Mouse (Mus musculus) intestine, postnatal 0 days (tissue): ENCODE data around the gene Zfp148. TPM values are rescaled to one million over a fixed set of nuclear protein-coding genes. Genes with fewer than 3 reads are reported as not detected.
"Not testable (repeated sequence)": the region's sequence is repeated elsewhere in the genome, so short reads cannot be mapped to it uniquely, and the experiment has no call there.

Source experiments
- ATAC-seq: fragments of 200-750 bp; cut with Nextera tagmentation; 2 replicates; pipeline ENCODE4 v1.8.0; 2017; ENCODE audit warnings: mild to moderate bottlenecking, moderate TSS enrichment, moderate library complexity
- H3K27ac ChIP-seq: fragments of 300-500 bp; sonication (generic); 2 replicates; pipeline ENCODE4 v1.5.1; 2014; ENCODE audit warnings: mild to moderate bottlenecking, low read depth, low read length, moderate library complexity
- H3K27me3 ChIP-seq: fragments of 300-500 bp; sonication (generic); replicated peaks from 2 replicates; pipeline ENCODE4 v1.6.1; 2014; ENCODE audit warnings: low read length, mixed read lengths; ENCODE audit not compliant: control insufficient read depth, insufficient read depth
- H3K36me3 ChIP-seq: fragments of 300-500 bp; sonication (generic); 2 replicates; pipeline ENCODE4 v1.6.1; 2014; ENCODE audit warnings: mild to moderate bottlenecking, moderate library complexity; ENCODE audit not compliant: control insufficient read depth, insufficient read depth
- H3K4me1 ChIP-seq: fragments of 300-500 bp; sonication (generic); replicated peaks from 2 replicates; pipeline ENCODE4 v1.6.1; 2014; ENCODE audit warnings: antibody characterized with exemption, low read length, mixed read lengths; ENCODE audit not compliant: control insufficient read depth, insufficient read depth
- H3K4me2 ChIP-seq: fragments of 300-500 bp; sonication (generic); replicated peaks from 2 replicates; pipeline ENCODE4 v1.6.1; 2014; ENCODE audit warnings: low read depth, mild to moderate bottlenecking, moderate library complexity
- H3K4me3 ChIP-seq: fragments of 300-500 bp; sonication (generic); 2 replicates; pipeline ENCODE4 v1.5.1; 2014; ENCODE audit warnings: low read depth, low read length
- H3K9ac ChIP-seq: fragments of 300-500 bp; sonication (generic); 2 replicates; pipeline ENCODE4 v1.6.1; 2014; ENCODE audit warnings: mild to moderate bottlenecking, low read depth, low read length
- H3K9me3 ChIP-seq: fragments of 300-500 bp; sonication (generic); 2 replicates; pipeline ENCODE4 v1.6.1; 2016; ENCODE audit warnings: mixed run types; ENCODE audit not compliant: control insufficient read depth
- CTCF ChIP-seq: sonication (generic); IDR thresholded peaks from 2 replicates; pipeline ENCODE4 v1.5.1; 2016; ENCODE audit warnings: low read depth, mild to moderate bottlenecking, control low read depth, antibody characterized with exemption, moderate library complexity
- WGBS: fragments of 180-500 bp; shearing (Covaris S2); extraction: QIAGEN DNeasy Blood & Tissue Kit; methylation state at CpG from one replicate; pipeline ENCODE4 v1.1.7; 2014; 5-methylcytosine and 5-hydroxymethylcytosine counted together
- polyA plus RNA-seq: library from polyadenylated mRNA; unstranded; fragments of >200 nt; fragmentation: Nextera tagmentation; extraction: Ambion mirVana; gene quantifications from 2 replicates; pipeline ENCODE4 v1.2.1, GENCODE M21; 2015

Zfp148 gene
- polyA plus RNA-seq, 1 experiment from 2014 or later = 20.5 TPM

DNA sequence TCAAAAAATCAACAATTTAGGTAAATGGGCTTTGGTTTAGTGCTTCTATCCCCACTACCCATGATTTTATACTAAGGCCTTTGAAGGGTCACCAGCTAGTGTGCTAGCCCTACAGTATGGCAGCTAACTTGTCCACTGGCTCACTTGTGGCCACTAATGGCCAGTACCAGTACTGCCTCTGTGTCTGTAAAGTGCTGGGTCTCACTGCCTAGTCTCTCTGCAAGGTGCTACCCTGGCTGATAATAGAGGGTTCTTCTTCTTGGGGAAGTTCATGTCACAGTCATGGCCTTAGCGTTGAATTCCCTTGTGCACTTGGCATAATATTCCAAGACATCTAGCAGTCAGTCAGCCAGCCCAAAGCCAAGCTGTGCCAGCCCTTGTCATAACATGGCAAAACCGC is 100.5 kb downstream of the Zfp148 start:
- no peak overlapping the region for H3K4me3 ChIP-seq
- 97% methylated on average over 2 of the region's 2 CpGs for WGBS
- no peaks in the 10 kb centered on the region for H3K4me1 ChIP-seq
- H3K9me3 ChIP-seq = no peaks in the 10 kb centered on the region
- H3K36me3 ChIP-seq = peaks cover 22% of the 10 kb centered on the region
- peak; percentile 78 for TF ChIP-seq CTCF
- no peak for ATAC-seq
- no peak overlapping the region for H3K4me2 ChIP-seq
- no peaks in the 10 kb centered on the region for H3K27me3 ChIP-seq
- no peak overlapping the region for H3K27ac ChIP-seq
- no peak overlapping the region for H3K9ac ChIP-seq

DNA sequence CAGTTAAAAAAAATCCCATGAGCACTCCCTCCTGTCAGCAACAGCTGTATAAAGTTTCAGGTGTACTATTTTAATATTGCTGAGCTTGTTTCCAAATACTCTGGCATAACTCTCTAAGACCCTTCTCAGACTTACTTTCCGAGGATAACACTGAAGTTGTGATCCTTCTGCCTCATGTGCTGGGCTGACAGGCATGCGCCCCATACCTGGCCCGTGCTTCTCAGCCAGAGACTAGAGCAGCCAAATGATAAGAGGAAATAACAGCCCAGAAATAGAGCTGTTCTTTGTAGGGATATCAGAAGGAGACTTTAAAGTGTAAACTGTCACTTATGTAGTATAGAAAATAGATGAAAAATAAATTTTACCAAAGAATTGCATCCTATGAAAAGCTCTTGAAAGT is 101.7 kb downstream of the Zfp148 start:
- H3K27ac ChIP-seq = no peak overlapping the region
- WGBS = 95% methylated on average over 3 of the region's 3 CpGs

GRCm38 (mm10) chr16:33487709-33488108 is 107.1 kb downstream of the Zfp148 start:
- Histone ChIP-seq H3K4me2 (no peak overlapping the region), H3K27me3 (no peaks in the 10 kb centered on the region), H3K9me3 (no peaks in the 10 kb centered on the region), H3K9ac (no peak overlapping the region), H3K27ac (no peak overlapping the region), H3K4me1 (no peaks in the 10 kb centered on the region), H3K4me3 (no peak overlapping the region), H3K36me3 (peaks cover 10% of the 10 kb centered on the region; the same call in 1 of the 2 replicates)
- no peak for ATAC-seq
- WGBS = 85% methylated on average over 4 of the region's 4 CpGs
- TF ChIP-seq CTCF = no peak

More for the DNA sequence above, 101.7 kb downstream of the Zfp148 start:
- ATAC-seq = no peak
- no peak for TF ChIP-seq CTCF
- H3K9ac ChIP-seq = no peak overlapping the region
- no peaks in the 10 kb centered on the region for H3K9me3 ChIP-seq
- no peaks in the 10 kb centered on the region for H3K27me3 ChIP-seq
- H3K4me1 ChIP-seq = no peaks in the 10 kb centered on the region
- H3K4me2 ChIP-seq = no peak overlapping the region
- H3K36me3 ChIP-seq = peaks cover 15% of the 10 kb centered on the region
- H3K4me3 ChIP-seq = no peak overlapping the region

- no peak for TF ChIP-seq CTCF
- Histone ChIP-seq H3K27ac (no peak overlapping the region), H3K4me3 (no peak overlapping the region), H3K9me3 (no peaks in the 10 kb centered on the region), H3K9ac (no peak overlapping the region), H3K4me2 (no peak overlapping the region), H3K4me1 (no peaks in the 10 kb centered on the region), H3K27me3 (no peaks in the 10 kb centered on the region), H3K36me3 (peaks cover 17% of the 10 kb centered on the region)
- WGBS = 93% methylated on average over 4 of the region's 4 CpGs
- ATAC-seq = no peak
Measured at GRCm38 (mm10) chr16:33494374-33494773, 113.7 kb downstream of the Zfp148 start.

GRCm38 (mm10) chr16:33508082-33508481 is 127.4 kb downstream of the Zfp148 start:
- ATAC-seq = no peak
- Histone ChIP-seq H3K4me1 (no peaks in the 10 kb centered on the region), H3K4me3 (no peak overlapping the region), H3K4me2 (no peak overlapping the region), H3K9me3 (no peaks in the 10 kb centered on the region), H3K9ac (no peak overlapping the region), H3K27ac (no peak overlapping the region), H3K27me3 (no peaks in the 10 kb centered on the region), H3K36me3 (0 out of 2 replicates have a peak, but pooled peaks cover 3% of the 10 kb centered on the region)
- no peak for TF ChIP-seq CTCF
- 94% methylated on average over 4 of the region's 4 CpGs for WGBS

GRCm38 (mm10) chr16:33509231-33509630 is 128.6 kb downstream of the Zfp148 start:
- not testable (repeated sequence) for H3K4me2 ChIP-seq, H3K9me3 ChIP-seq, ATAC-seq, H3K36me3 ChIP-seq, H3K9ac ChIP-seq, H3K4me1 ChIP-seq, H3K27me3 ChIP-seq, H3K27ac ChIP-seq, H3K4me3 ChIP-seq
- 89% methylated on average over 2 of the region's 2 CpGs for WGBS

DNA sequence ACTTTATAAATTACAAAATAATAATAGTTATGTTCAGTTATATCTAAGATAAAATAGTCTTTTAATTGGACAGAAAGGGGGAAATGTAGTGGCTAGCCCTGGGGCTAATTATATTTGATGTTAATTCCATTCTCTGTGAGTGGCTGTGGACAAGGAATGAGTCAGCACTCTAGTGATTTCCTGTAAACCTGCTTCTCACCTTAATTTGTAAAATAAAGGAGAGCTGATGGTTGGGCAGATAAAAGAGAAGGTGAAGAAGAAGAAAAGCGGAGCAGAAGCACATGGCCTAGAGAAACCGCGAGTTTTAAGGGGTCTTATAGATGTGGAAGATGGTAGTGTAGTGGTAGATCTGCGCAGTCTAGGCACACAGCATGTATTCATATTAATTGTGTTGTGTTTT is 130.2 kb downstream of the Zfp148 start:
- H3K27ac ChIP-seq, H3K9me3 ChIP-seq, H3K4me2 ChIP-seq, ATAC-seq, H3K4me3 ChIP-seq, H3K27me3 ChIP-seq, H3K36me3 ChIP-seq, H3K4me1 ChIP-seq, H3K9ac ChIP-seq: not testable (repeated sequence)
- WGBS = 93% methylated on average over 4 of the region's 4 CpGs
